Comparison of ENCODE assay signal across 8 mouse cellular contexts in genomic region chr2:173106889-173107785, GRCm38 (mm10). TPM values are rescaled to one million over a fixed set of nuclear protein-coding genes. Genes with fewer than 3 reads are reported as not detected.
DNase-seq lines count a peak whose midpoint lies in the region; ATAC-seq and TF ChIP-seq lines count a peak whose summit lies in the region.

No protein-coding gene starts in this region.

- TF ChIP-seq EP300 in liver, embryonic 14.5 days (IDR thresholded peaks at IDR 0.05; ENCODE audit: low read depth): no peak

- H3K27me3 ChIP-seq in forebrain, embryonic 11.5 days (ENCODE audit: control insufficient read depth, insufficient read depth, low read length): no peaks in the 10 kb centered on the region
- H3K27me3 ChIP-seq in liver, embryonic 14.5 days (ENCODE audit: control insufficient read depth, insufficient read depth, low read length): no peaks in the 10 kb centered on the region
- H3K27me3 ChIP-seq in neural tube, embryonic 13.5 days: peaks cover 26% of the 10 kb centered on the region

- no peaks in the 10 kb centered on the region; the same call in 1 of the 2 replicates for H3K4me1 ChIP-seq in forebrain, embryonic 11.5 days (replicated peaks; ENCODE audit: control insufficient read depth, insufficient read depth, low read length)
- no peaks in the 10 kb centered on the region for H3K4me1 ChIP-seq in liver, embryonic 14.5 days (replicated peaks; ENCODE audit: control insufficient read depth in 2 of 2, insufficient read depth in 2 of 2, low read length in 1 of 2)
- H3K4me1 ChIP-seq in neural tube, embryonic 13.5 days (replicated peaks): no peaks in the 10 kb centered on the region

- no peak overlapping the region for H3K4me3 ChIP-seq in forebrain, embryonic 11.5 days (ENCODE audit: low read depth, low read length)
- no peak overlapping the region for H3K4me3 ChIP-seq in liver, embryonic 14.5 days (ENCODE audit: insufficient read depth in 1 of 2, low read depth in 2 of 2, low read length in 2 of 2)
- no peak overlapping the region for H3K4me3 ChIP-seq in neural tube, embryonic 13.5 days

- H3K27ac ChIP-seq in forebrain, embryonic 11.5 days (ENCODE audit: low read depth, low read length): no peak overlapping the region
- no peak overlapping the region for H3K27ac ChIP-seq in liver, embryonic 14.5 days
- H3K27ac ChIP-seq in neural tube, embryonic 13.5 days (replicated peaks): no peak overlapping the region

- peak; percentile 83 for TF ChIP-seq CTCF in liver, embryonic 14.5 days (IDR thresholded peaks at IDR 0.05; ENCODE audit: low read depth)

- no peak overlapping the region for H3K9ac ChIP-seq in forebrain, embryonic 11.5 days (ENCODE audit: low read length)
- H3K9ac ChIP-seq in liver, embryonic 14.5 days (replicated peaks): no peak overlapping the region
- H3K9ac ChIP-seq in neural tube, embryonic 13.5 days: no peak overlapping the region

- WGBS in forebrain, embryonic 11.5 days: 18% methylated on average over 14 of the region's 14 CpGs
- WGBS in liver, embryonic 14.5 days (ENCODE audit: insufficient replicate concordance): 16% methylated on average over 14 of the region's 14 CpGs
- WGBS in neural tube, embryonic 13.5 days: 15% methylated on average over 14 of the region's 14 CpGs

- no peak overlapping the region for H3K4me2 ChIP-seq in forebrain, embryonic 11.5 days (ENCODE audit: low read depth, low read length, severe bottlenecking)
- H3K4me2 ChIP-seq in liver, embryonic 14.5 days (ENCODE audit: low read depth): no peak overlapping the region
- no peak overlapping the region for H3K4me2 ChIP-seq in neural tube, embryonic 13.5 days

- H3K36me3 ChIP-seq in forebrain, embryonic 11.5 days (ENCODE audit: control insufficient read depth, insufficient read depth, low read length): no peaks in the 10 kb centered on the region
- no peaks in the 10 kb centered on the region for H3K36me3 ChIP-seq in liver, embryonic 14.5 days (replicated peaks; ENCODE audit: control insufficient read depth, insufficient read depth, low read depth)
- no peaks in the 10 kb centered on the region for H3K36me3 ChIP-seq in neural tube, embryonic 13.5 days

- no peaks in the 10 kb centered on the region for H3K9me3 ChIP-seq in forebrain, embryonic 11.5 days (ENCODE audit: control insufficient read depth, low read length)
- H3K9me3 ChIP-seq in liver, embryonic 14.5 days (ENCODE audit: control insufficient read depth, low read length): no peaks in the 10 kb centered on the region
- H3K9me3 ChIP-seq in neural tube, embryonic 13.5 days: no peaks in the 10 kb centered on the region

- ATAC-seq in forebrain, embryonic 11.5 days (replicated peaks; ENCODE audit: low FRiP score): no peak; the same call in 1 of the 2 replicates
- ATAC-seq in liver, embryonic 14.5 days (ENCODE audit: insufficient read depth): peak; percentile 43; the same call in 1 of the 2 replicates
- peak; percentile 32 for ATAC-seq in neural tube, embryonic 13.5 days (ENCODE audit: low read depth)

- intact Hi-C loops in heart, postnatal 10 days (cut with DNase I): loop anchor here (1.0 to 5.0 kb wide), 5 partner anchors 55 to 454 kb away; no protein-coding TSS in a partner anchor

- peak; percentile 74 for DNase-seq in ES-CJ7 (ENCODE audit: low read depth, low spot score)
- DNase-seq in c-Kit-negative CD71-positive TER-119-positive erythroid progenitor cells, embryonic 14.5 days (ENCODE audit: low read depth, low spot score): peak; percentile 28
- DNase-seq in forebrain, embryonic 11.5 days (ENCODE audit: low spot score): peak; percentile 69
- peak; percentile 77 to 83 for DNase-seq in heart, postnatal 10 days
- peak; percentile 83 for DNase-seq in kidney, postnatal 14 days
- DNase-seq in liver, embryonic 14.5 days (ENCODE audit: low read depth in 3 of 3, low spot score in 3 of 3): peak; percentile 26 to 34 (median 32)
- peak; percentile 78 for DNase-seq in thymus, postnatal 0 days (ENCODE audit: low spot score)

RNA-seq across cellular contexts. Expression of gene Ctcfl, which starts 12.2 kb away (rescaled TPM):
- polyA plus RNA-seq in forebrain, embryonic 11.5 days (2014; fragmentation: Nextera tagmentation; extraction: Ambion mirVana): 0.08 TPM in 1 of 2 replicates, not detected in the other
- under 1 TPM in 1 of 2 experiments, not detected in 1; 0.10 TPM for total RNA-seq in heart, postnatal 10 days (2021)
- polyA plus RNA-seq in liver, embryonic 14.5 days (2012; rRNA removed): 0.01 and 0.02 TPM in 2 replicates
- not detected in 2 replicates for polyA plus RNA-seq in liver, embryonic 14.5 days (2014; fragmentation: Nextera tagmentation; extraction: Ambion mirVana)
- 0.13 TPM in 1 of 2 replicates, not detected in the other for polyA plus RNA-seq in neural tube, embryonic 13.5 days (2015; fragmentation: Nextera tagmentation; extraction: Ambion mirVana)
- polyA plus RNA-seq in thymus, postnatal 0 days (2015; fragmentation: Nextera tagmentation; extraction: Ambion mirVana): 0.21 and 0.26 TPM in 2 replicates

RNA-seq across cellular contexts. Expression of gene Pck1, which starts 45.7 kb away (rescaled TPM):
- polyA plus RNA-seq in forebrain, embryonic 11.5 days (2014; fragmentation: Nextera tagmentation; extraction: Ambion mirVana): not detected in 2 replicates
- total RNA-seq in heart, postnatal 10 days (2021): 10 to 100 TPM; 24.1 to 85.1 TPM
- 0.15 and 0.16 TPM in 2 replicates for polyA plus RNA-seq in liver, embryonic 14.5 days (2012; rRNA removed)
- polyA plus RNA-seq in liver, embryonic 14.5 days (2014; fragmentation: Nextera tagmentation; extraction: Ambion mirVana): 0.13 and 0.18 TPM in 2 replicates
- not detected in 2 replicates for polyA plus RNA-seq in neural tube, embryonic 13.5 days (2015; fragmentation: Nextera tagmentation; extraction: Ambion mirVana)
- polyA plus RNA-seq in thymus, postnatal 0 days (2015; fragmentation: Nextera tagmentation; extraction: Ambion mirVana): 0.51 and 1.6 TPM in 2 replicates

Comparison
In these comparisons a context has a peak if more than half of its experiments do, and no peak if none do; other contexts are left out.
1. DNase-seq: peak in every context shown above with its lines; median percentile 83 in kidney, postnatal 14 days; 80 in heart, postnatal 10 days; 78 in thymus, postnatal 0 days; 74 in ES-CJ7; 69 in forebrain, embryonic 11.5 days; 32 in liver, embryonic 14.5 days; 28 in c-Kit-negative CD71-positive TER-119-positive erythroid progenitor cells, embryonic 14.5 days.